Mouse (Mus musculus) stomach, postnatal 0 days (tissue): ENCODE results near the gene Cox19.

Experiments
- CTCF ChIP-seq: IDR thresholded peaks from 2 replicates; pipeline ENCODE4 v1.5.1; 2016; ENCODE audit warnings: antibody characterized with exemption, low read depth, mild to moderate bottlenecking, moderate library complexity
- EP300 ChIP-seq: optimal IDR thresholded peaks from 2 replicates; pipeline ENCODE3; 2016; ENCODE audit warnings: antibody characterized with exemption

GRCm38 (mm10) chr5:139313536-139313935 is 37.7 kb downstream of the Cox19 start:
- TF ChIP-seq CTCF, result no peak
- TF ChIP-seq EP300, result no peak
